Mouse (Mus musculus): ENCODE measurements around the gene Aspdh.
A peak's percentile ranks its signal among the peaks of the same experiment; 100 is the strongest.

Gene Aspdh

GRCm38 (mm10) chr7:44472961-44473646 lies 7.9 kb downstream of the Aspdh start:
- DNase-seq = peak; percentile 99

GRCm38 (mm10) chr7:44474419-44474818 lies 9.2 kb downstream of the Aspdh start:
- peak; percentile 98 for DNase-seq

GRCm38 (mm10) chr7:44475046-44475614 lies 9.9 kb downstream of the Aspdh start:
- DNase-seq = peak; percentile 92

GRCm38 (mm10) chr7:44482836-44483435 lies 17.7 kb downstream of the Aspdh start:
- DNase-seq = peak; percentile 53

GRCm38 (mm10) chr7:44484109-44484508 lies 18.9 kb downstream of the Aspdh start:
- peak; percentile 31 for DNase-seq

- DNase-seq = peak; percentile 92
Observed at GRCm38 (mm10) chr7:44484841-44485571, 19.8 kb downstream of the Aspdh start.

GRCm38 (mm10) chr7:44485572-44486195 lies 20.5 kb downstream of the Aspdh start:
- peak; percentile 69 for DNase-seq

- peak; percentile 63 for DNase-seq
Observed at GRCm38 (mm10) chr7:44486927-44487575, 21.9 kb downstream of the Aspdh start.

- peak; percentile 68 for DNase-seq
Observed at GRCm38 (mm10) chr7:44487936-44488335, 22.7 kb downstream of the Aspdh start.

- DNase-seq = peak; percentile 86
Observed at GRCm38 (mm10) chr7:44488545-44488944, 23.4 kb downstream of the Aspdh start.

- peak; percentile 84 for DNase-seq
Observed at GRCm38 (mm10) chr7:44490281-44490680, 25.1 kb downstream of the Aspdh start.

GRCm38 (mm10) chr7:44491391-44491790 lies 26.2 kb downstream of the Aspdh start:
- peak; percentile 82 for DNase-seq

- DNase-seq = peak; percentile 86
Observed at GRCm38 (mm10) chr7:44492166-44492826, 27.1 kb downstream of the Aspdh start.

- peak; percentile 88 for DNase-seq
Observed at GRCm38 (mm10) chr7:44494681-44495080, 29.5 kb downstream of the Aspdh start.

GRCm38 (mm10) chr7:44495086-44495485 lies 29.9 kb downstream of the Aspdh start:
- DNase-seq = peak; percentile 87

- DNase-seq = peak; percentile 100
Observed at GRCm38 (mm10) chr7:44495992-44496770, 31.0 kb downstream of the Aspdh start, which contains the start of the genes Emc10 and Fam71e1. Gene Emc10, minus strand, starts transcription at chr7:44496529. Gene Fam71e1, plus strand, starts transcription at chr7:44496581.

- no peak for DNase-seq
Observed at GRCm38 (mm10) chr7:44496771-44497109, 31.5 kb downstream of the Aspdh start.

GRCm38 (mm10) chr7:44497361-44498055 lies 32.3 kb downstream of the Aspdh start:
- DNase-seq = peak; percentile 90

GRCm38 (mm10) chr7:44498922-44499321 lies 33.7 kb downstream of the Aspdh start:
- DNase-seq = no peak

- DNase-seq = peak; percentile 75
Observed at GRCm38 (mm10) chr7:44500046-44500445, 34.9 kb downstream of the Aspdh start.
